Mouse (Mus musculus): ENCODE data around the gene Gpr176. TPM values are rescaled to one million over a fixed set of nuclear protein-coding genes. Genes with fewer than 3 reads are reported as not detected.

The Gpr176 gene
- polyA plus RNA-seq (2015; fragmentation: Nextera tagmentation; extraction: Ambion mirVana) = 6.5 and 6.8 TPM in 2 replicates

DNA sequence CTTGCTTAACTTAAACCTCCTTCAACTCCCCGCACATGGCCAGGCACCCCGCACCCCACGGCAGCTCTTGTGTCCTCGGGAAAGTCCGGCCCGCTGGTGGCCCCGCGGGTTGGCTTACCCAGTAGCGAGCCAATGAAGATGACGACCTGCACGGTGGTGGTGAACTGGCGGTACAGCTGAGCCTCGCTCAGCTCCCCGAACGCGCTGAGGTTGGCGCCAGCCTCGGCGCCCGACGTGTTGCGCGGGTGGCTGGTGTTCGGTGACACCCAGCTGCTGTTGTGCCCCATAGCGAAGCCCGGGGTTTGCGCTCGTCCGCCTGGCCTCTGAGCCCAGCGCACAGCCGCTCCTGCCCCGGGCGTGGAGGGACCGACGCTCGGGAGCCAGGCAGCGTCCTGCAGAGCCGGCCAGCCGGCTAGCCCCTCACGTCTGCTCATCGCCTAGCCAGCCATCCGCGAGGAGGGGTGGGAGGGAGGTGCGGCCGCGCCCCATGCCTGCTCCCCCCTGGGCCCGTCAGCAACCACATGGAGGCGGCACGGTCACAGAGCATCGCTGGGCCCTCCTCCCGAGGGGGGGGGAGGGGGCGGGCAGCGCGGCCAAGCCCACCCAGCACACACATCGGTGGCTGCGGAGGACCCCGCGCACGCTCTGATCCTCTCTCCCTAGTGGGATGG lies at the start of gene Gpr176:
Gpr176 (minus strand) TSS at position 519 of the 671 bp plus-strand sequence.
- Histone ChIP-seq H3K4me2 (peak within 1 kb of the TSS; percentile 80), H3K4me1 (peaks cover 19% of the 10 kb centered on the region), H3K27me3 (replicated peaks) (peaks cover 16% of the 10 kb centered on the region), H3K9ac (peak within 1 kb of the TSS; percentile 39), H3K4me3 (peak within 1 kb of the TSS; percentile 45), H3K9me3 (no peaks in the 10 kb centered on the region), H3K27ac (peak within 1 kb of the TSS; percentile 77), H3K36me3 (replicated peaks) (no peaks in the 10 kb centered on the region)
- 0% methylated on average over 56 of the region's 59 CpGs for WGBS
- peak; percentile 90 for ATAC-seq (replicated peaks)

DNA sequence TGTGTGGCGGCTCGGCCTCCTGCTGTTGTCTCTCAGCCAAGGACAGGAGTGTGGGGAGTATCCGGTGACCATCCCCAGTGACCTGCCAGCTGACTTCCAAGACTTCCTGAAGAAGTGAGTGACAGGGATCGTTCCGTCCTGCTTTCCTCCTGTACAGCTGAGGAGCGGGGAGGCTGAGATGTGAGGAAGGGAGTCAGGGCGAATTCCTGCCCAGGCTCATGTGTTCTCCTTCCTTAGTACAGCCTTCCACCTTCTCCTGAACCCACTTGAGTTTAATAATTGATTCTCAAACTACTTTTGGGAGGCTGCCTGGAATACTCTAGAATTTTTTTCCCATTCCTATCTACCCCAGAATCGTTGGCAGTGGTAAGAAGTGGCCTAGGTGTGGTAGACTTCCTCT lies 49.2 kb upstream of the Gpr176 start:
- no peak overlapping the region for H3K4me3 ChIP-seq
- H3K27me3 ChIP-seq (replicated peaks) = no peaks in the 10 kb centered on the region
- H3K9me3 ChIP-seq = no peaks in the 10 kb centered on the region
- peaks cover 16% of the 10 kb centered on the region; the same call in 1 of the 2 replicates for H3K36me3 ChIP-seq (replicated peaks)
- H3K9ac ChIP-seq = no peak overlapping the region
- no peak overlapping the region for H3K4me2 ChIP-seq
- 88% methylated on average over 8 of the region's 8 CpGs for WGBS
- no peak for ATAC-seq (replicated peaks)
- H3K4me1 ChIP-seq = no peaks in the 10 kb centered on the region
- no peak overlapping the region for H3K27ac ChIP-seq

GRCm38 (mm10) chr2:118421951-118422350 lies 48.7 kb upstream of the Gpr176 start:
- 89% methylated on average over 15 of the region's 15 CpGs for WGBS
- H3K4me2 ChIP-seq = no peak overlapping the region
- no peak overlapping the region for H3K9ac ChIP-seq
- H3K36me3 ChIP-seq (replicated peaks) = peaks cover 16% of the 10 kb centered on the region; the same call in 1 of the 2 replicates
- H3K4me1 ChIP-seq = no peaks in the 10 kb centered on the region
- H3K27ac ChIP-seq = no peak overlapping the region
- no peak for ATAC-seq (replicated peaks)
- H3K9me3 ChIP-seq = no peaks in the 10 kb centered on the region
- H3K4me3 ChIP-seq = no peak overlapping the region
- no peaks in the 10 kb centered on the region for H3K27me3 ChIP-seq (replicated peaks)

- H3K9me3 ChIP-seq = no peaks in the 10 kb centered on the region
- peaks cover 23% of the 10 kb centered on the region for H3K36me3 ChIP-seq (replicated peaks)
- no peaks in the 10 kb centered on the region for H3K27me3 ChIP-seq (replicated peaks)
- 86% methylated on average over 4 of the region's 4 CpGs for WGBS
- no peak for ATAC-seq (replicated peaks)
- H3K27ac ChIP-seq = no peak overlapping the region
- H3K4me1 ChIP-seq = no peaks in the 10 kb centered on the region
- H3K9ac ChIP-seq = no peak overlapping the region
- H3K4me2 ChIP-seq = no peak overlapping the region
- H3K4me3 ChIP-seq = no peak overlapping the region
Observed at GRCm38 (mm10) chr2:118418076-118418475, 44.9 kb upstream of the Gpr176 start.

GRCm38 (mm10) chr2:118415601-118416355 lies 42.6 kb upstream of the Gpr176 start:
- H3K27me3 ChIP-seq (replicated peaks) = no peaks in the 10 kb centered on the region
- no peaks in the 10 kb centered on the region for H3K4me1 ChIP-seq
- WGBS = 91% methylated on average over 6 of the region's 6 CpGs
- peaks cover 13% of the 10 kb centered on the region for H3K36me3 ChIP-seq (replicated peaks)
- no peak overlapping the region for H3K27ac ChIP-seq
- H3K4me2 ChIP-seq = no peak overlapping the region
- ATAC-seq (replicated peaks) = no peak
- H3K4me3 ChIP-seq = no peak overlapping the region
- no peaks in the 10 kb centered on the region for H3K9me3 ChIP-seq
- H3K9ac ChIP-seq = no peak overlapping the region

- Histone ChIP-seq H3K4me2 (no peak overlapping the region), H3K9ac (no peak overlapping the region), H3K4me3 (no peak overlapping the region), H3K27ac (no peak overlapping the region), H3K27me3 (replicated peaks) (no peaks in the 10 kb centered on the region), H3K4me1 (no peaks in the 10 kb centered on the region), H3K9me3 (no peaks in the 10 kb centered on the region), H3K36me3 (replicated peaks) (peaks cover 10% of the 10 kb centered on the region)
- no peak for ATAC-seq (replicated peaks)
- 93% methylated on average over 11 of the region's 11 CpGs for WGBS
Observed at GRCm38 (mm10) chr2:118412821-118413220, 39.6 kb upstream of the Gpr176 start.

- Histone ChIP-seq H3K27ac (no peak overlapping the region), H3K4me1 (no peaks in the 10 kb centered on the region), H3K4me2 (no peak overlapping the region), H3K9ac (no peak overlapping the region), H3K4me3 (no peak overlapping the region), H3K36me3 (replicated peaks) (no peaks in the 10 kb centered on the region; the same call in 1 of the 2 replicates), H3K9me3 (no peaks in the 10 kb centered on the region), H3K27me3 (replicated peaks) (no peaks in the 10 kb centered on the region)
- no peak for ATAC-seq (replicated peaks)
- WGBS = 90% methylated on average over 4 of the region's 4 CpGs
Observed at GRCm38 (mm10) chr2:118408336-118408895, 35.2 kb upstream of the Gpr176 start.

DNA sequence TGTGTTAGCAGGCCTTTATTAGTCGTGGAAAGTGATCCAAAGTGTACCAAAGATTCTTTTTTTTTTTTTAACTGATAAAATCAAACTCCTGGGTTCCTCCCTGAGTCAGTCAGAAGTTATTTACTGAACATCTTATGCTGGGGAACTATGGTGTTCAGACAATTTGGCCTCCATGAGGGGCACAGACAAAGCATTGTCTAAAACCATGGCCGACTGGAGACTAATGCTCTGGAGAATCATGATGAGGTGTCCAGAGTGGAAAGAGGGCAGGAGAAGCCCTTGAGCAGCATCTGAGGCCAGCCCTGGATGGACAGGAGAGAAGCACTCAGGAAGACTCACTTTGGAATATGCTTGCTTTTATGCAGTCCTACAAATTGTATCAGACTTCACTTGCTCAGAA lies 33.6 kb upstream of the Gpr176 start:
- ATAC-seq (replicated peaks) = no peak
- Histone ChIP-seq H3K27me3 (replicated peaks) (no peaks in the 10 kb centered on the region), H3K4me1 (no peaks in the 10 kb centered on the region), H3K4me3 (no peak overlapping the region), H3K9ac (no peak overlapping the region), H3K27ac (no peak overlapping the region), H3K9me3 (no peaks in the 10 kb centered on the region), H3K4me2 (no peak overlapping the region), H3K36me3 (replicated peaks) (no peaks in the 10 kb centered on the region; the same call in 1 of the 2 replicates)
- WGBS = 72% methylated on average over 2 of the region's 2 CpGs

- H3K36me3 ChIP-seq (replicated peaks) = no peaks in the 10 kb centered on the region; the same call in 1 of the 2 replicates
- no peaks in the 10 kb centered on the region for H3K27me3 ChIP-seq (replicated peaks)
- no peaks in the 10 kb centered on the region for H3K9me3 ChIP-seq
- H3K4me3 ChIP-seq = no peak overlapping the region
- no peak for ATAC-seq (replicated peaks)
- no peaks in the 10 kb centered on the region for H3K4me1 ChIP-seq
- H3K4me2 ChIP-seq = no peak overlapping the region
- H3K27ac ChIP-seq = no peak overlapping the region
- no peak overlapping the region for H3K9ac ChIP-seq
- 76% methylated on average over 4 of the region's 4 CpGs for WGBS
Observed at GRCm38 (mm10) chr2:118405568-118405967, 32.3 kb upstream of the Gpr176 start.

DNA sequence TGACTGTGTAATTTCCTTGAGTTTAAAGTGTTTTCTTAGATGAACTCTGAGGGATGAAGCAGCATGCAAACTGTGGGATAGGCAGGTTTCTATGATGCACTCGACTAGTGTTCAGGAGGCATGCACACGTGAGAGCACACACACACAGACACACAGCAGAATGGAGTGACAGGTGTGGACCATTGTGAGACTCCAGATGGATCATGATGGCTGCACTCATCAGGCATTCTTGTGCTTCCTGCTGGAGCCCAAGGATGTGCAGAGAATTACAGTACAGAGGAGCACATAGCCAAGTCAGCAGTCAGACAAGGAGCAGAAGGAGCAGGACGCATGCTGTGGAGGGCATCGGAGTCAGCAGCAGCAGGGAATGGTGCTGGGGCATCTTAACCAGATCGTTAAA lies 31.1 kb upstream of the Gpr176 start:
- Histone ChIP-seq H3K4me1 (no peaks in the 10 kb centered on the region), H3K27me3 (replicated peaks) (no peaks in the 10 kb centered on the region), H3K27ac (no peak overlapping the region), H3K9me3 (no peaks in the 10 kb centered on the region), H3K4me2 (no peak overlapping the region), H3K4me3 (no peak overlapping the region), H3K9ac (no peak overlapping the region), H3K36me3 (replicated peaks) (no peaks in the 10 kb centered on the region)
- WGBS = 81% methylated on average over 5 of the region's 5 CpGs
- ATAC-seq (replicated peaks) = no peak

DNA sequence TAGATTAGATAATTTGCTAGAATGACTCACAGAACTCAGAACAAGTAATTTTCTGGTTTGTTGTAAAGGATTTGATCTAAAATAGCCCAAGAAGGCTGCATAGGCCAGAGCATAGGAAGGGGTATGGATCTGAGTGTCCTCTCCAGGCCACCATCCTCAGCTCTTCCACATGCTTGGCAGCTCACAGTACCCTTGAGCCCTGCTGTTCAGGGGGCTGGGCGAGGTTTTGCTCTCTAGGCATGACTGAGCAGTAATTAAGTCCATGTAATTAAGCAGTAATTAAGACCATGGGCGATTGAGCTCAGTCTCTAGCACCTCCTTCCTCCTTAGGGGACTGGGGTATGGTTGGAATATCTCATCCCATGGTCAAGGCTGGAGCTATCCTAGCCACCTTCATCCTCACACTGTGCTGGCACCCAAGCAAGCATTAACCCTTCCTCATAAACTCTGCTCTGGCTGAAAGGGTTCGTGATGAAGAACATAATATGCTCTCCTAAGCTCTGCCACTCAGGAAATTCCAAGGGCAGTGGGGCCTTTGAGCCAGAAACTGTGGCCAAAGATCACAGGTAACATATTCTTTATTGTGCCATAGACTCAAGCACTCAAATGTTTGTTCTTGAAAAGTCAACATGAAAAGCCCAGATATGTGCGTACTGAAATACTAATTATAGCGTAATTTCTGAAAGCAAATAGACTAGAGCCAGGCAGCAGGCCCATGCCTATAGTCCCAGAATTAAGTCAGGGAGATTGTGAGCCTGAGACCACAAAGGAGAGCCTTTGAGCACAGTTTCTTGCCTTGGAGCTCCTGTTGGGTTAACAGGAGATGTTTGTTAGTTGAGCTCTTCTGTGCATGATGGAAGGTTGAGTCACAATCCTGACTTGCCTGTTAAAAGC lies 28.9 kb upstream of the Gpr176 start:
- ATAC-seq (replicated peaks) = 0 out of 2 replicates have a peak, but pooled peaks have one; percentile 37
- H3K9ac ChIP-seq = no peak overlapping the region
- H3K4me1 ChIP-seq = no peaks in the 10 kb centered on the region
- 74% methylated on average over 5 of the region's 5 CpGs for WGBS
- H3K9me3 ChIP-seq = no peaks in the 10 kb centered on the region
- H3K27me3 ChIP-seq (replicated peaks) = no peaks in the 10 kb centered on the region
- no peak overlapping the region for H3K27ac ChIP-seq
- no peaks in the 10 kb centered on the region for H3K36me3 ChIP-seq (replicated peaks)
- no peak overlapping the region for H3K4me2 ChIP-seq
- H3K4me3 ChIP-seq = no peak overlapping the region

DNA sequence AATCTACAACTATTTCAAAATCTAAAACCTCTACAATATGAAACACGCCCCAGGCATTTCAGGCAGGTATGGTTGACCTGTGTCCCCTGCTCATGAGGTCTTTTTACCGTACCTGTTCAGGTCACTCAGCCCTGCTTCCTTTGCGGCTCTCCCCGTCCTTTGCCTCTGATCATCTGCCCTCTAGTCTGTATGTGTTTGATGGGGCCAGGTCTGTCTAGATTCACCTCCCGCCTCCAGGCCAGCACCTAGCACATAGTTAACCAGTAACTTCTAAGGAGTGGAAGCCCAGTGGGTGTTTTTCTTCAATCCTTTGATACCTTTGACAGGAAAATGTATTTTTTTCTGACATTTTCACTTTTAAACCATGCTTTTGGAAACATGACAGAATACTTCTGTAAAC lies 26.5 kb upstream of the Gpr176 start:
- H3K27ac ChIP-seq = no peak overlapping the region

More for the DNA sequence above, 26.5 kb upstream of the Gpr176 start:
- no peak overlapping the region for H3K4me2 ChIP-seq
- 90% methylated on average over 5 of the region's 5 CpGs for WGBS
- no peaks in the 10 kb centered on the region for H3K9me3 ChIP-seq
- no peaks in the 10 kb centered on the region for H3K36me3 ChIP-seq (replicated peaks)
- H3K9ac ChIP-seq = no peak overlapping the region
- H3K4me1 ChIP-seq = no peaks in the 10 kb centered on the region
- no peak for ATAC-seq (replicated peaks)
- H3K4me3 ChIP-seq = no peak overlapping the region
- H3K27me3 ChIP-seq (replicated peaks) = no peaks in the 10 kb centered on the region

Data from midbrain, embryonic 15.5 days (tissue).